Mouse (Mus musculus): ENCODE results near the gene Extl1.

DNA sequence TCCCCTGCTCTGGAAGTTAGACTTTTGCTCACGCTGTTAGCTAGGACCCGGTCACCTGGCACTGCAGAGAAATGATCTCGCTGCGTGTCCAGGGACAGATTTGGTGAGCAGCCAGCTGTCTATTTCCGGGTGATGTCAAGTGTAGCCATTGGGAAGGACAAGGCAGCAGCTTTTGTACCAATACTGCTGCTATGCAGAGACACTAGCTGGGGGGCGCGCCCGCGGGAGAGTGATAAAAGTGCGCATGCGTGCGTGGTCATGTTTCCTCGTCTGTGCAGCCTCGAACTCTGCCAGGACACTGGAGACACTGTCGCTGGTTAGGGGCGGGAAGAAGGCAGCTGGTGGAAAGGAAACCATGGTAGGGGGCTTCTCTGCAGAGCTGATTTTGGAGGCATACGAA is 32.5 kb upstream of the Extl1 start:
- no peak for TF ChIP-seq CTCF (IDR thresholded peaks at IDR 0.05; ENCODE audit: extremely low read depth, insufficient read depth, low read length)
- no peak for TF ChIP-seq POLR2A (IDR thresholded peaks at IDR 0.05; ENCODE audit: extremely low read depth, insufficient read depth, low read length)
